Mouse (Mus musculus) layer of hippocampus, postnatal 36 days (tissue): ENCODE results near the gene Iqschfp. TPM values are rescaled to one million over a fixed set of nuclear protein-coding genes. Genes with fewer than 3 reads are reported as not detected.

Source experiments
- DNase-seq, 2 experiments: peaks; one replicate each; pipeline ENCODE4 v3.0.0; 2022
- total RNA-seq, 2 experiments: library from RNA; stranded (reverse); gene quantifications; 2 replicates each; pipeline ENCODE4 v1.2.3; 2021

Iqschfp gene
- total RNA-seq, 2 experiments from 2014 or later, result 12.1 to 14.3 TPM

GRCm38 (mm10) chr3:68659996-68660395 lies 768.0 kb downstream of the Iqschfp start:
- no peak for DNase-seq

DNA sequence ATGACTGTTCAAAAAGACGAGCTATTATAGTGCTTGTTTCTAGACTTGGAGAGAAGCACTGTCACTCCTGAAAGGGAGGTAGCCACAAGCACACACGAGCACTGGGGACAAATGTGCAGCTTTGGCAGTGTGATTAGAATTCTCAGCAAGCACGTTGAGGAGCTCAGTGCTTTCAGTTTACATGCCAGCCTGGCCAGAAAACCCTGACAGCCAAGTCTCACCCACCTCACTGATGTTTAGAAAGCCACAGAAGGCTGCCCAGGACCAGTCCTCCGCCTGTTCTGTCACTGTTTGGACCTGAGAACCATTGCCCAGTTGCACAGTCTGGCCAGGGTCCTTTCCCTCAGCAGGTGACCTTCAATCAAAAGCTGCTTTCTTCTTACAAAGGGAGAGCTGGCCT lies 768.5 kb downstream of the Iqschfp start:
- peak in 1 of 2 experiments; percentile 20 for DNase-seq

- DNase-seq, result no peak
Observed at GRCm38 (mm10) chr3:68662386-68662785, 770.4 kb downstream of the Iqschfp start.

- DNase-seq, result no peak
Observed at GRCm38 (mm10) chr3:68664337-68664736, 772.3 kb downstream of the Iqschfp start.

DNA sequence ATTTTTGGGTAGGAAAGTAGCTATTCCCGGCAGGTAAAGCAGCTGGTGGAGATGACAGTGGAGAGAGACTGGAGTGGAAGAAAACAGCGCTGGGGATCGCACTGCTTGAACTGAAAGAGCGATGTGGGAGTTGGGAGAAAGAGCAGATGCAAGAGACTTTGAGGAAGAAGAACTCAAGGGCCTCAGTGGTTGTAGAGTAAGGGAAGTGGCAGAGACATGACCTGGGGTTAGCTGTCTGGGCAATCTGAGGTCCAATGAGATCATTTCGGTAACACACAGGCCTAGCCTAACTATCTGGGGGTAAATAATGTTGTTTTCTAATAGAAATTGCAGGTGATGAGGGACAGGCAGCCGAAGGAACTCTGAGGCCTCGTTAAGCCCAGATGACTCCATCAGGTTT lies 774.3 kb downstream of the Iqschfp start:
- DNase-seq, result no peak

- DNase-seq, result no peak
Observed at GRCm38 (mm10) chr3:68667852-68668251, 775.8 kb downstream of the Iqschfp start.

DNA sequence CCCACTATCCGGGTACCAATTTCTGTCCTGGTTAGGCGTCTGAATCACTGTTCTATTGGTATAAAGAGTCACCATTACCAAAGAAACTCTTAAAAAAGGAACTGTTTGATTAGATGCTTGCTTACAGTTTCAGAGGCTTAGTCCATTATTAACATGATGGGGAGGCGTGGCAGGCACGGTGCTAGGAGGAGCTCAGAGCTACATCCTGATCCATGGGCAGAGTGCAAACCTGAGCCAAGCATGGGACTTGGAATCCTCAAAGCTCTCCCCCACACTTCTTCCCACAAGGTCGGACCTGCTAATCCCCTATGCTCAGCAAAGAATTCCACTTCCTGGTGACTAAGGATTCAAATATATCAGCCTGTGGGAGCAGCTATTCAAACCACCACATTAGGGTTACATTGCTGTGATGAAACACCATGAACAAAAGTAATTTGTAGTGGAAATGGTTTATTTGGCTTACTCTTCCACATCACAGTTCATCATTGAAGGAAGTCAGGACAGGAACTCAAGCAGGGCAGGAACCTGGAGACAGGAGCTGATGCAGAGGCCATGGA lies 777.5 kb downstream of the Iqschfp start:
- no peak for DNase-seq

DNA sequence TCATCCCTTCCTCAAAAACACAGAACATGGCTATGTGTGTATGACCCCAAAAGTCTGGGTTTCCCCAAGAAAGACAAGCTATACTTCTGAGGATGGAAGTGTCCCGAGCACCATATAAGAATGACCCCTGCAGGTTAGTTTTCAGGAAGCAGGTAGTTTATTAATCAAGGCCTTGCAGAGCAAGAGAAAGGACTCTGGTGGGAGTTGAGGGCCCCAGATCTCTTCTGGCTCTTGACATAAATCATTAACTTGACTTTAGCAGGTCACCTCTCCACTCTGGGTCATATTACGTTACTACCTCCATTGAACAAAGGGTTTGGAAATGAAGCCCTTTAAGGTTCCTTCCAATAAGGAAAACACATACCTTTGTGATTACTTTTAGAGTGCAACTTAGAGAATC lies 782.7 kb downstream of the Iqschfp start:
- no peak for DNase-seq

DNA sequence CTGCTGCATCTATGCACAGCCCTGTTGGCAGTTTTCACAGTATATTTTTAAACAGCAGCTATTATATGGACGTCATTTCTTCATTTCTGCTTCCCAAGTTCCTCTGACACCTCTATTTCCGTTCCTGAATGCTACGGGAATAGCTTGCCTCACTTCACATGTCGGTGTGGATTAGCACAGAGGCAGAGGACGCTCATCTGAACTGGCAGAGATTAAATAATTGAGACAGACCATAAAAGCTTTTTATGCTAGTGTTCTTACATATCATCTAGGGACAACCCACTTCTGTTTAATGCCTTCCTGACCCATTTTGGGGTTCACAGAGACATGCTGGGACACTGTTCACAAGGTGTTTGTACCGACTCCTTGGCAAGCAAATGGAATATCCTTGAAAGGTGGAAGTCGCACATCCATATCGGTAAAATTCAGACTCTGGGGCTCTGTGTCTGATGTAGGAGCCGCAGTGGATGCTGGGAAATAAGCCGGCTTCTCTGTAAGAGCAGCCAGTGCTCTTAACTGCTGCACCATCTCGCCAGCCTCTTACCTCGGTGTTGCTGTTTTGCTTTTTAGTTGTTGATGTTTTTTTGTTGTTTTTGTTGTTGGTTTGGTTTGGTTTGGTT lies 783.3 kb downstream of the Iqschfp start:
- no peak for DNase-seq

Other genes with a start within 250 kb of the Iqschfp start
- gene Iqcj, start within 50 bp of the Iqschfp start, total RNA-seq, result 1 to 10 TPM; 3.7 to 5.9 TPM
- 100 to 1,000 TPM; 308 to 317 TPM for gene Schip1, start 172.6 kb downstream of the Iqschfp start, total RNA-seq